Mouse (Mus musculus) limb, embryonic 10.5 days (tissue): ENCODE results near the gene Churc1. TPM values are rescaled to one million over a fixed set of nuclear protein-coding genes. Genes with fewer than 3 reads are reported as not detected.

Source experiments
- DNase-seq: peaks from one replicate; pipeline ENCODE4 v3.0.0-alpha.2; 2017; ENCODE audit warnings: low spot score
- H3K27ac ChIP-seq: fragments of 300-500 bp; sonication (generic); 2 replicates; pipeline ENCODE4 v1.5.1; 2016; ENCODE audit warnings: mild to moderate bottlenecking
- H3K27me3 ChIP-seq: fragments of 300-500 bp; sonication (generic); 2 replicates; pipeline ENCODE4 v1.6.1; 2016; ENCODE audit warnings: low read depth, mild to moderate bottlenecking; ENCODE audit not compliant: poor library complexity, severe bottlenecking
- H3K36me3 ChIP-seq: fragments of 300-500 bp; sonication (generic); 2 replicates; pipeline ENCODE4 v1.6.1; 2016; ENCODE audit warnings: mild to moderate bottlenecking, moderate library complexity
- H3K4me1 ChIP-seq: fragments of 300-500 bp; sonication (generic); 2 replicates; pipeline ENCODE4 v1.6.1; 2016
- H3K4me3 ChIP-seq: fragments of 300-500 bp; sonication (generic); 2 replicates; pipeline ENCODE4 v1.5.1; 2016; ENCODE audit warnings: mild to moderate bottlenecking, moderate library complexity
- H3K9me3 ChIP-seq: fragments of 300-500 bp; sonication (generic); replicated peaks from 2 replicates; pipeline ENCODE4 v1.6.1; 2016; ENCODE audit warnings: mild to moderate bottlenecking
- WGBS: fragments of 180-500 bp; shearing (Covaris S2); methylation state at CpG from one replicate; pipeline ENCODE4 v1.1.7; 2016; 5-methylcytosine and 5-hydroxymethylcytosine counted together
- polyA plus RNA-seq: library from polyadenylated mRNA; unstranded; fragments of >200 nt; fragmentation: Nextera tagmentation; extraction: Ambion mirVana; gene quantifications from 2 replicates; pipeline ENCODE4 v1.2.1, GENCODE M21; 2016

The Churc1 gene
- polyA plus RNA-seq, 1 experiment from 2014 or later: 107 TPM

GRCm38 (mm10) chr12:76803028-76803427 lies 37.7 kb downstream of the Churc1 start:
- no peak for DNase-seq
- Histone ChIP-seq H3K36me3 (no peaks in the 10 kb centered on the region), H3K4me1 (0 out of 2 replicates have a peak, but pooled peaks cover 7% of the 10 kb centered on the region), H3K9me3 (no peaks in the 10 kb centered on the region), H3K27me3 (no peaks in the 10 kb centered on the region), H3K27ac (no peak overlapping the region), H3K4me3 (no peak overlapping the region)
- WGBS: 95% methylated on average over 10 of the region's 10 CpGs

- Histone ChIP-seq H3K27ac (no peak overlapping the region), H3K4me3 (no peak overlapping the region), H3K4me1 (0 out of 2 replicates have a peak, but pooled peaks cover 7% of the 10 kb centered on the region), H3K9me3 (no peaks in the 10 kb centered on the region), H3K27me3 (no peaks in the 10 kb centered on the region), H3K36me3 (no peaks in the 10 kb centered on the region)
- WGBS: 57% methylated on average over 7 of the region's 7 CpGs
- DNase-seq: no peak
Measured at GRCm38 (mm10) chr12:76803700-76804252, 38.4 kb downstream of the Churc1 start.

- Histone ChIP-seq H3K36me3 (no peaks in the 10 kb centered on the region), H3K27me3 (no peaks in the 10 kb centered on the region), H3K27ac (no peak overlapping the region), H3K9me3 (no peaks in the 10 kb centered on the region), H3K4me1 (0 out of 2 replicates have a peak, but pooled peaks cover under 1% of the 10 kb centered on the region), H3K4me3 (no peak overlapping the region)
- 91% methylated on average over 10 of the region's 10 CpGs for WGBS
- no peak for DNase-seq
Measured at GRCm38 (mm10) chr12:76805056-76805811, 39.9 kb downstream of the Churc1 start.

GRCm38 (mm10) chr12:76807796-76808195 lies 42.5 kb downstream of the Churc1 start:
- H3K36me3 ChIP-seq: no peaks in the 10 kb centered on the region
- no peaks in the 10 kb centered on the region for H3K4me1 ChIP-seq
- WGBS: 87% methylated on average over 10 of the region's 10 CpGs
- no peak overlapping the region for H3K4me3 ChIP-seq
- no peaks in the 10 kb centered on the region for H3K27me3 ChIP-seq
- no peaks in the 10 kb centered on the region for H3K9me3 ChIP-seq
- H3K27ac ChIP-seq: no peak overlapping the region
- DNase-seq: no peak

- Histone ChIP-seq H3K36me3 (no peaks in the 10 kb centered on the region), H3K4me3 (no peak overlapping the region), H3K9me3 (no peaks in the 10 kb centered on the region), H3K27me3 (no peaks in the 10 kb centered on the region), H3K27ac (no peak overlapping the region), H3K4me1 (no peaks in the 10 kb centered on the region)
- WGBS: 92% methylated on average over 5 of the region's 5 CpGs
- no peak for DNase-seq
Measured at GRCm38 (mm10) chr12:76810491-76810890, 45.2 kb downstream of the Churc1 start.

- Histone ChIP-seq H3K27ac (no peak overlapping the region), H3K36me3 (no peaks in the 10 kb centered on the region), H3K4me3 (no peak overlapping the region), H3K27me3 (no peaks in the 10 kb centered on the region), H3K4me1 (peaks cover 1% of the 10 kb centered on the region; the same call in 1 of the 2 replicates), H3K9me3 (no peaks in the 10 kb centered on the region)
- 86% methylated on average over 4 of the region's 4 CpGs for WGBS
- no peak for DNase-seq
Measured at GRCm38 (mm10) chr12:76811006-76811405, 45.7 kb downstream of the Churc1 start.

- DNase-seq: no peak
- Histone ChIP-seq H3K4me1 (peaks cover 4% of the 10 kb centered on the region; the same call in 1 of the 2 replicates), H3K36me3 (no peaks in the 10 kb centered on the region), H3K9me3 (no peaks in the 10 kb centered on the region), H3K27me3 (no peaks in the 10 kb centered on the region), H3K27ac (no peak overlapping the region), H3K4me3 (no peak overlapping the region)
- 68% methylated on average over 10 of the region's 10 CpGs for WGBS
Measured at GRCm38 (mm10) chr12:76813543-76813942, 48.2 kb downstream of the Churc1 start.

- Histone ChIP-seq H3K4me3 (no peak overlapping the region), H3K36me3 (no peaks in the 10 kb centered on the region), H3K27ac (no peak overlapping the region), H3K4me1 (peaks cover 4% of the 10 kb centered on the region; the same call in 1 of the 2 replicates), H3K27me3 (peaks cover 3% of the 10 kb centered on the region; the same call in 1 of the 2 replicates), H3K9me3 (no peaks in the 10 kb centered on the region)
- DNase-seq: no peak
- 80% methylated on average over 2 of the region's 2 CpGs for WGBS
Measured at GRCm38 (mm10) chr12:76814120-76814519, 48.8 kb downstream of the Churc1 start.

GRCm38 (mm10) chr12:76816720-76817119 lies 51.4 kb downstream of the Churc1 start:
- peaks cover 14% of the 10 kb centered on the region for H3K4me1 ChIP-seq
- no peak overlapping the region for H3K4me3 ChIP-seq
- 34% methylated on average over 4 of the region's 4 CpGs for WGBS
- H3K27me3 ChIP-seq: peaks cover 29% of the 10 kb centered on the region
- no peak overlapping the region for H3K27ac ChIP-seq
- no peak for DNase-seq
- no peaks in the 10 kb centered on the region for H3K36me3 ChIP-seq
- no peaks in the 10 kb centered on the region for H3K9me3 ChIP-seq

- peaks cover 18% of the 10 kb centered on the region for H3K4me1 ChIP-seq
Measured at GRCm38 (mm10) chr12:76817176-76817575, 51.8 kb downstream of the Churc1 start.

GRCm38 (mm10) chr12:76818120-76818519 lies 52.8 kb downstream of the Churc1 start:
- 0 out of 2 replicates have a peak overlapping the region, but pooled peaks have one; percentile 6 for H3K27ac ChIP-seq
- H3K36me3 ChIP-seq: no peaks in the 10 kb centered on the region
- no peak for DNase-seq
- H3K27me3 ChIP-seq: peaks cover 42% of the 10 kb centered on the region
- H3K9me3 ChIP-seq: no peaks in the 10 kb centered on the region
- 75% methylated on average over 4 of the region's 4 CpGs for WGBS
- H3K4me1 ChIP-seq: peaks cover 22% of the 10 kb centered on the region
- H3K4me3 ChIP-seq: no peak overlapping the region

More at GRCm38 (mm10) chr12:76817176-76817575, 51.8 kb downstream of the Churc1 start:
- Histone ChIP-seq H3K27ac (no peak overlapping the region), H3K27me3 (peaks cover 33% of the 10 kb centered on the region), H3K36me3 (no peaks in the 10 kb centered on the region), H3K9me3 (no peaks in the 10 kb centered on the region), H3K4me3 (no peak overlapping the region)
- no peak for DNase-seq
- 41% methylated on average over 4 of the region's 4 CpGs for WGBS

- H3K4me3 ChIP-seq: no peak overlapping the region
- H3K27ac ChIP-seq: no peak overlapping the region
- H3K9me3 ChIP-seq: no peaks in the 10 kb centered on the region
- H3K4me1 ChIP-seq: peaks cover 26% of the 10 kb centered on the region
- 82% methylated on average over 9 of the region's 9 CpGs for WGBS
- DNase-seq: no peak
- no peaks in the 10 kb centered on the region for H3K36me3 ChIP-seq
- peaks cover 50% of the 10 kb centered on the region for H3K27me3 ChIP-seq
Measured at GRCm38 (mm10) chr12:76818908-76819307, 53.6 kb downstream of the Churc1 start.

GRCm38 (mm10) chr12:76819816-76820215 lies 54.5 kb downstream of the Churc1 start:
- Histone ChIP-seq H3K36me3 (no peaks in the 10 kb centered on the region), H3K4me1 (peaks cover 32% of the 10 kb centered on the region), H3K4me3 (no peak overlapping the region), H3K9me3 (no peaks in the 10 kb centered on the region), H3K27me3 (peaks cover 59% of the 10 kb centered on the region), H3K27ac (no peak overlapping the region)
- WGBS: 83% methylated on average over 6 of the region's 6 CpGs
- no peak for DNase-seq
